Mouse (Mus musculus) gastrocnemius, postnatal 14 days (tissue): ENCODE data around the gene Enox2. TPM values are rescaled to one million over a fixed set of nuclear protein-coding genes. Genes with fewer than 3 reads are reported as not detected.

Source experiments
- DNase-seq: peaks from one replicate; pipeline ENCODE4 v3.0.0; 2021; ENCODE audit warnings: mixed read lengths
- intact Hi-C: fragments of 180-260 bp; cut with DNase I; formaldehyde crosslinking; loops from one replicate; pipeline ENCODE4 v1.15.1; 2025; ENCODE audit warnings: low total_unique reads
- total RNA-seq, 2 experiments: library from RNA; stranded (reverse); gene quantifications; 2 replicates each; pipeline ENCODE4 v1.2.3; 2021

Enox2 gene
- total RNA-seq, 2 experiments from 2014 or later, result 11.4 to 13.5 TPM

GRCm38 (mm10) chrX:49045118-49045517, 242.9 kb downstream of the Enox2 start:
- DNase-seq, result no peak
- intact Hi-C loops, result no loop called here

DNA sequence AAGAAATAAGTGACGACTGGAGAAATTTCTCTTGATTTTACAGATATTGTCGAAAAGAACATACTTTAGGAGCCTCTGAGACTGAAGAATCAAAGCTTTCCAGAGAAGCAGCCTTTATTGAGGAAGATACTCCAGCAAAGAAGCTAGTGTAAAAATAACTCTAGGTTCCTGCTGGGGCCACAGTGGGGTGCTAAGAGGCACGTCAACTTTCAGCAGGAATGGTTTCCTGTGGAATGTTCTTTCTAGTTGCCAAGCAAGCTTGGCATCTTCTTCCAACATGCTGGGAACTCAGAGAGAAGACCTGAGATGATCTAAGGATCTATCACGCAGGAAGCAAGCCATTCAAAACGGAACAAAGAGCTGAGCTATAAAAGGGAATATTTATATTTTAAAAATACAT, 278.3 kb downstream of the Enox2 start:
- intact Hi-C loops, result no loop called here
- DNase-seq, result no peak

DNA sequence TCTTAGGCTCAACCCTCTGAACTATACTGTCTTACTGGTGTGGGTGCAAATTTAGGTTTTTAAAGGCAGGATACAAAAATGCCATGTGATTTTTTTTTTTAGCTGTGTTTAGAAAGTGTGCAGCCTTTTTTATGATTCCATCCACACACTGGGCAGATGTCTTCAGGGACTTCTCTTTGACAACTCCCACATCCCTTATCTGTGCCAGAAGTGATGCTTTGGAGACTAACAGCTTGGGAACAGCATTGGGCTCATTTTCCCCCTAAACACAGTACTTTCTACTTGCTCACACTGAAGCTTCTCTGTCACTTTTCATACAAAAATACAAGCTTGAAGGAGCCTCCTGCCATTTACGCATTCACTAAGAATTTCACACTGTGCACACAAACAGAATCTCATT, 282.4 kb downstream of the Enox2 start:
- DNase-seq, result no peak
- intact Hi-C loops, result no loop called here

- no peak for DNase-seq
- intact Hi-C loops, result no loop called here
Measured at GRCm38 (mm10) chrX:49002892-49003291, 285.2 kb downstream of the Enox2 start.

GRCm38 (mm10) chrX:48985653-48986052, 302.4 kb downstream of the Enox2 start:
- intact Hi-C loops, result no loop called here
- DNase-seq, result no peak

- DNase-seq, result no peak
- intact Hi-C loops, result no loop called here
Measured at GRCm38 (mm10) chrX:48984451-48984850, 303.6 kb downstream of the Enox2 start.

Other genes with a start within 250 kb of the Enox2 start
- gene Arhgap36, start 175.7 kb upstream of the Enox2 start, total RNA-seq, result 1 to 10 TPM; 9.4 to 9.9 TPM